Mouse (Mus musculus) olfactory bulb, adult 2 months (tissue): ENCODE measurements around the gene Ppp1r37.

Source experiments
- CTCF ChIP-seq: fragments of 200-500 bp; IDR thresholded peaks from 2 replicates; pipeline ENCODE4 v1.5.1; 2012; ENCODE audit warnings: low read depth, mild to moderate bottlenecking, low read length, moderate library complexity; ENCODE audit not compliant: insufficient read depth
- POLR2A ChIP-seq: fragments of 200-500 bp; IDR thresholded peaks from 2 replicates; pipeline ENCODE4 v1.6.1; 2012; ENCODE audit warnings: mild to moderate bottlenecking, low read depth, low read length, moderate library complexity; ENCODE audit not compliant: insufficient read depth

DNA sequence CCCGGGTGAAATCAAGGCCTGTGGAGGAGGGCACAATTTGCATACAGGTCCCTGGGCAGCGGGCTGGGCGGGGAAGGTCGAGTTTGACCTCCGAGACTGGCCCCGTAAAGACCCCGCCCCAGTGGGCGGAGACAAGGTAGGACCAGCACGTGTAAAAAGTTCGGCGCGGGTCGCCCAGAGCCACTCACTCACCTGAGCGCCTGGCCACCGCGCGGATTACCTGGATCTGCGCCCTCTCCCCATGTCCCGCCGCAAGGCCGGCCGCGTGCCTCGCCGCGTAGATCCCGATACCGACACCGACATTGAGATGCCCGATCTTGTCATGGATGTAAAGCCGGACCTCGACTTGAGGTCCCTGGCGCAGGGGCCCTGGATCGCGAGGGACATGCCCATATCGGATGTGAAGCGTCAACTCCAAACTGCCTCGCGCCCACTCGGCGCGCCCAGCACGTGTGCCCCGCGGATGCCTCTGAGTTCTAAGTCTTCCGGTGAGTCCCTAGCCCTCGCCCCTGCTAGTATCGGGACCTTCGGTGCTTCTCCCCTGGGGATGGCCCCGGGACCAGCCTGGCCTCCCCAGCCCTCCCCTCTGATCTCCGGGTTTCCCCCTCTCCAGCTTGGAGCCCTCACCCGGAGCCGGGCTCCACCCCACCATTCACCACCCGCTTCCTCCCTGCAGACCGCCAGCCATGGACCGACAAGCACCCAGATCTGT lies 14.4 kb upstream of the Ppp1r37 start, which contains the start of the genes Zfp296 and Gemin7:
- TF ChIP-seq CTCF: no peak
- TF ChIP-seq POLR2A: no peak
